Mouse (Mus musculus): ENCODE measurements around the gene Golga5. TPM values are rescaled to one million over a fixed set of nuclear protein-coding genes. Genes with fewer than 3 reads are reported as not detected.

Gene Golga5
- total RNA-seq, 1 experiment from 2014 or later = 86.0 TPM

- ATAC-seq (ENCODE audit: extremely low read depth, insufficient number of reproducible peaks, low FRiP score, poor library complexity, severe bottlenecking) = no peak
These were observed 33.1 kb downstream of the Golga5 start for GRCm38 (mm10) chr12:102501848-102502595.

DNA sequence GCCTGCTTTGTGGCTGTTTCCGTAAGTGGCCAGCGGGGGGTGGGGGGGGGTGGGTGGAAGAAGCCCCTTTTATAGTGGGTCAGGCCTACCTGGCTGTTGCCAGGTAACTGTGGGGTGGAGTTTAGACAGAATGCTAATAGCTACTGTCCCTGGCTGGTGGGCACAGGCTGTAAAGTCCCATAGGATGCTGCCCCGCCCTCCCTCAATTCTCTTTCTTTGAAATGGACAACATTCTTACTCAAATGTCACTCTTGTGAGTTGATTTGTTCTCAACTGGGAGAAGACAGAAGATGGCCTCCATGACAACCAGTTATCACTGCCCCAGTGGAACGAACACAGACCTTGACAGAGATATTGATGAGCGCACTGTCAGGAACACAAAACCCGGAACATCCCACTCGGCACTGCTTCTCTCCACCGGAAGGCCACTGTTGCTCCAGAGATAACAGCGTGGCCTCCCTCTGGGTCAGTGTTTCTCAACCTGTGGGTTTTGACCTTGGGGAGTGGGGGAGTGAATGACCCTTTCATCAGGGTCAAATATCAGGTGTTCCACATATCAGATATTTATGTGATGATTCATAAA, 36.3 kb downstream of the Golga5 start:
- no peak for ATAC-seq (ENCODE audit: extremely low read depth, insufficient number of reproducible peaks, low FRiP score, poor library complexity, severe bottlenecking)

- ATAC-seq (ENCODE audit: extremely low read depth, insufficient number of reproducible peaks, low FRiP score, poor library complexity, severe bottlenecking) = no peak
These were observed 37.0 kb downstream of the Golga5 start for GRCm38 (mm10) chr12:102505949-102506348.

- no peak for ATAC-seq (ENCODE audit: extremely low read depth, insufficient number of reproducible peaks, low FRiP score, poor library complexity, severe bottlenecking)
These were observed 42.4 kb downstream of the Golga5 start for GRCm38 (mm10) chr12:102511363-102511762.

DNA sequence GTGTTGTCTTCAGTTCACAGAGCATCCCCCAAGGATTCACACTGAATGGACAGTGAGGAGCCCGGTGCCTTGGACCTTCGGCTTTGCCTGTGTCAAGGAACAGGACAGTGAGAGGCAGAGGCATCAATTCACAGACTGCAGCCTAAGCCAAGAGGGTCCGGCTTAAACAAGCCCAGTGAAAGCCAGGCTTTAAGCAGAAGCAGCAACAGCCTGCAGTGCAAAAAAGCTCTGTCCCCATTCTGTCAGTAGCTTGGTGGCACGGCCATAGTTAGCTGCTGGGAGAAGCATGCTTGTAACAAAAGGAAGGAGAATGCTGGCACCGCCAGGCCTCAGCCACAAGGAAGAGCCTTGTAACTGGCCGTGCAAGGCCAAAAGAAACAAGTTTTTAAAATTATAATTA, 45.2 kb downstream of the Golga5 start:
- ATAC-seq (ENCODE audit: extremely low read depth, insufficient number of reproducible peaks, low FRiP score, poor library complexity, severe bottlenecking) = no peak

DNA sequence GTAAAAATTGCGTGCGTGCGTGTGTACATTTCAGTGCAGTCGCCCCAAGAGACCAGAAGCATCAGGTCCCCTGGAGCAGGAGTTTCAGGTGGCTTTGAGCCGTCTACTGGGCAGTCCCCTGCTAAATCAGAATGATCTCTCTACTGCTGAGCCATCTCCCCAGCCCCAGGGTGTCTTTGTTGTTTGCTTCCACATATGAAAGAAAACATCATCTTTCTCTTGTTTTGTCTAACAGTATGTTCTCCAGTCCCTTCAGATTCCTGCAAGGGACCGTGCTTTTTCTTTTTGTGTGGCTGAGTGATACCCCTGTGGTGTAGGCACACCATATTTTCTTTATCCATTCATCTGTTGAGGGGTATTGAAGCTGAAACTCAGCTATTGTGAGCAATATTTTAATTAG, 45.8 kb downstream of the Golga5 start:
- ATAC-seq (ENCODE audit: extremely low read depth, insufficient number of reproducible peaks, low FRiP score, poor library complexity, severe bottlenecking) = no peak

DNA sequence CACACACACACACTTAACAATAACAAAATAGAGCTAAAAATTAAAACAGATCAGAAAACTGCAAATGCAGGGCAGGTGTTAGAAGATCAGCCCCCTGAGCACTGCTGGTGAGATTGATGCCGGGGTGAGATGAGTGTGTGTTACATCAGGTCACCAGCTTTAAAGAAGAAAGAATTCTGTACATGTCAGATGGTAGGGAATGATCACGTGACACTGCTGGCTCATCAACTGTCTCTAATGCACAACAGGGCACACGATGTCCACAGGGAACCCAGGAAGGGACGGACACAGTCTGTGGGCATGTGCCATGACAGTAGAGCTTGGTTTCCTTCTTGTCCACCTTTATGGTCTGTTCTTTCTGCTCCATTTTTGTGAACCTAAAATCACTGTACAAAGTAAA, 47.2 kb downstream of the Golga5 start:
- no peak for ATAC-seq (ENCODE audit: extremely low read depth, insufficient number of reproducible peaks, low FRiP score, poor library complexity, severe bottlenecking)

DNA sequence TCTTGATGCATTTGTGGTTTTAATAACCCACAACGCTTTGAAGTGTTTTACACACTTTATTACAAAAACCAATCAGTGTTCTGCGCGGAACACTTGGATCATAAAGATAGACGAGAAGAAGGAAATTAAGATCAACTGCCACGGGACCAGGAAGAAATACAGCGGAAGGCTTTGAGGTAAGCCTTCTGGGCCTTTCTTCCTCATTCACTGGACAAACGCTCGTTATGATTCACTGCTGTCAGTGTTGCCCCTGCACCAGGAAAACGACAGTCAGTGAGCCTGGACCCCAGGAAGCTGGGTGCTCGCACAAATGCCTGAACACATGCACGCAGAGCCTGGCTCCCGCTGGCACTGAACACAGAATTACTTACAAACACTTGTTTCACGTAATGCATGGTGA, 48.7 kb downstream of the Golga5 start:
- ATAC-seq (ENCODE audit: extremely low read depth, insufficient number of reproducible peaks, low FRiP score, poor library complexity, severe bottlenecking) = no peak

DNA sequence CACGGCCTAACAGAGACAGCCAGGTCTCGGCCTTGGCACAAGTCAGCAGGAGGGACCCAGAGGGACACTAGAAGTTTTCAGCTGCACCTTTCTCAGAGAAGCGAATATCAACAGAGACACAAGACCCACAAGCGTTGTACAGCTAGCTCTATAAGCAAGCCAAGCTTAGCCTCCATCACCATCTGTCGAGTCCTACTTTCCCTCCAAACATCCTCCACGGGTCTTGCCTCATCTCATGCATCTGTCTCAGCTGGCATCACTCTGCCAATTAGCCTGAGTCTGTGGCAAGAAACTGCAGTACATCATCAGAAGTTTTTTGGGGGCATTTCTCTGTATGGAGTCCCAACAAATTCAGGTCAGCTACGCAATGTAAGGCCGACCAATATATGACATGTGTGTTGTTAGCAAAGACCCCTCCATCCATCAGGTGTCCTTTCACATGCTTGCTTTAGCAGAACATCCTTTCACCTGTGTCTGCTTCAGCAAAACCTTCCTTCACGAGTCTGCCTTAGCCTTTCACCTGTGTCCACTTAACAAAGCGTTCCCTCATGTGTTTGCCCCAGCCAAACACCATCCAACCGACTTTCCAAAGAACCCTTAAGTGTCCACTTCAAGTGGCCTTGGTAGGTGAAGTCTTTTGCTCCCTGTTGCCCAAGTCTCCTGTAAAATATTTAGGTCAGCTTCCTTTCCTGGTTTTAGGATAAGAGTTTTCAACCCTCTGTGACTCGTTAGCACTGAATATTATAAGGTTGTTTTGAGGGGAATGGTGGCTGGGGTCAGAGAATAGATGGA, 51.2 kb downstream of the Golga5 start:
- no peak for ATAC-seq (ENCODE audit: extremely low read depth, insufficient number of reproducible peaks, low FRiP score, poor library complexity, severe bottlenecking)

GRCm38 (mm10) chr12:102521777-102522319, 52.9 kb downstream of the Golga5 start:
- ATAC-seq (ENCODE audit: extremely low read depth, insufficient number of reproducible peaks, low FRiP score, poor library complexity, severe bottlenecking) = no peak

GRCm38 (mm10) chr12:102524216-102524615, 55.3 kb downstream of the Golga5 start:
- ATAC-seq (ENCODE audit: extremely low read depth, insufficient number of reproducible peaks, low FRiP score, poor library complexity, severe bottlenecking) = peak; percentile 37; the same call in 1 of the 2 replicates

DNA sequence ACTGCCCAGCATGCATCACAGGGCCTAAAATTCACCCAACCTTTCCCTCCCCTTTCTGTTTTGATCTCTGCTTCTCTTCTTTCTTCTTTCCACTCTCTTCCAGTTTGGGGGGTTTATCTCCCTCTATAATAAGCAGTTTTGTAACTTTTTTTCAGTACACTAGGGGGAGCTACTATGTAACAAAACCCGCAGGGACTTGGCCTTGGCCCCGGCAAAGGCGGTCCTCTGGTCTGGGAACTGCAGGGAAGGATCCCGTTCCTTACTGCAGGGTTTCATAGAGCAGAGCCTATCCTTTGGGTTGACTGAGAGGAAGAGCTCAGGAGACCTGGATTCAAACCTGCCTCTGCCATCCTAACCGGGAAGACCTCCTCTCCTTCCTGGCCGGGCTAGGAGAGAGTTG, 55.8 kb downstream of the Golga5 start:
- no peak for ATAC-seq (ENCODE audit: extremely low read depth, insufficient number of reproducible peaks, low FRiP score, poor library complexity, severe bottlenecking)

DNA sequence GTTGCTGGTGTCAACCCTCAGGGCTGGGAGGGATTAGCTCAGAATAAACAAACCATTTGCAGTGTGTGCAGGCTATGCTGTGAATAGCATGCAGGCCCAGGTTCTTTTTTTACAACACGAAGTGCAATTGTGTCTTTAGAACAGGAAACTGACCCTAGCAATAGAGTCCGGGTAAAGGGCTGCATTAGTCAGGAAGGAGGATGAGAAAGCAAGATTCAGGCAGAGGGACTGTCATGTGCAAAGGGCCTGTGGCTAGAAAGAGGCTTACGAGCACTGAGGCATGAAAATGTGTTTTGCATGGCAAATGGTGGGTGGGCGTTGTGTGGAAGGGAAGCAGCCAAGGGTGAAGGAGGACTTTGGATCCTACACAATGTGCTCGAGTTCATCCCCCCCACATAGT, 59.1 kb downstream of the Golga5 start:
- no peak for ATAC-seq (ENCODE audit: extremely low read depth, insufficient number of reproducible peaks, low FRiP score, poor library complexity, severe bottlenecking)

DNA sequence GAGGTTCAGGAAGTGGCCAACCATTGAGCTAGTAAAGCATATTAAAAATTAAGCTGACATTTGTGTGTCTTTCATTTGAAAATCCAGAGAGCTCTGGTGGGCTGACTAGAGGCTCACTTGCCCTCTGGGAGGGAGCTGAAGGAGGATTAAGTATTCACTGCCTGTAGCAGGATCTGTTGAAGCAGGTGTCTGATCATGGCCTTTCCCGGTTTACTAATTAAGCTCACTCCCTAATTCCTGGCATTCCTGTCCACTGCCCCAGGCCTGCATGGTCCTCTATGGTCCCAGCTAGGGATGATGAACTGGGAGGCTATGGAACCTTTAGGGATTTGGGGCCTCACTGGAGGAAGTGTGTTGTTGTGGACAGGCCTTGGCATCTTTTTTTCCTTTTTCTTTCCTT, 66.9 kb downstream of the Golga5 start:
- no peak for ATAC-seq (ENCODE audit: extremely low read depth, insufficient number of reproducible peaks, low FRiP score, poor library complexity, severe bottlenecking)

- ATAC-seq (ENCODE audit: extremely low read depth, insufficient number of reproducible peaks, low FRiP score, poor library complexity, severe bottlenecking) = no peak
These were observed 71.3 kb downstream of the Golga5 start for GRCm38 (mm10) chr12:102540278-102540677.

DNA sequence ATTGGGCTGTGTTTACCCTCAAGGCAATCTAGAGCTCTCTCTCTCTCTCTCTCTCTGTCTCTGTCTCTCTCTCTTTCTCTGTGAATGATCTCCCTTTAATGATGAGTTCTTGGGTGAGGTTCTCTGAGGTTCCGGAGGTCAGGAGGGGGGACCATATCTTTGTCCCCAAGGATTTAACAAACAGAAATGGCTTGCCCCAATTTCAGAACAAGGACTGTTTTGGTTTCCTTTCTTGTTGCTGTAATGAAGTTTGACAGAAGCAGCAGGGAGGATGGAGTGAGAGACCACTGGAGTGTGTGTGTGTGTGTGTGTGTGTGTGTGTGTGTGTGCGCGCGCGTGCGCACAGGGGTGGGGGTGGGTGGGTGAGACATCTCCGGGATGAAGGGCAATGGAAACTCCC, 72.2 kb downstream of the Golga5 start:
- no peak for ATAC-seq (ENCODE audit: extremely low read depth, insufficient number of reproducible peaks, low FRiP score, poor library complexity, severe bottlenecking)

DNA sequence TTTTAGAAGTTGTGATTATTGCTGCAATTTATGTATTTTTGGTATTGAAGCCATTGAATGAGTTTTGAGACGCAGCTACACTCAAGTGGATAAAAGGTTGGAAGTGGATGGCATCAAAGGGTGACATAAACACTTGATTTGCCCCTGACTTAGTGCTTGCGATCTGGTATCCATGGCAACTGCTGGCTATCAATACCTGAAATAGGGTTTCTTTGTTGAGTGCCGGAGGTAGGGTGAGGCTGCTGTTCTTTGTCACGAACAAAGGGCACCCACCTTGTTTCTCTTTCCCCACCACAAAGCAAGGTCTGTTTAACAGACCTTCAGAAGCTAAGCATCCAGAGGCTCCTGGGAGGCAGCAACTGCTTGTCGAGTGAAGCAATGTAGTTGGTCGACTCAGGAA, 76.2 kb downstream of the Golga5 start:
- ATAC-seq (ENCODE audit: extremely low read depth, insufficient number of reproducible peaks, low FRiP score, poor library complexity, severe bottlenecking) = no peak

Measured in neutrophil, adult 5-6 weeks (primary cell).